Mouse (Mus musculus): ENCODE measurements around the gene Prdm15. TPM values are rescaled to one million over a fixed set of nuclear protein-coding genes. Genes with fewer than 3 reads are reported as not detected.

Gene Prdm15
- polyA plus RNA-seq, 1 experiment = 5.6 TPM

GRCm38 (mm10) chr16:97817414-97817813 is 34.2 kb downstream of the Prdm15 start:
- no peak for DNase-seq
- Histone ChIP-seq H3K4me3 (ENCODE audit: insufficient read depth, low read depth, low read length) (no peak overlapping the region), H3K36me3 (ENCODE audit: control insufficient read depth, insufficient read depth, low read length) (no peaks in the 10 kb centered on the region), H3K4me1 (ENCODE audit: control insufficient read depth, insufficient read depth, low read length) (no peaks in the 10 kb centered on the region), H3K27me3 (replicated peaks; ENCODE audit: control insufficient read depth, insufficient read depth, low read length) (no peaks in the 10 kb centered on the region), H3K27ac (ENCODE audit: insufficient read depth, low read depth, low read length) (no peak overlapping the region)
- WGBS = 61% methylated on average over 1 of the region's 1 CpGs
- TF ChIP-seq POLR2A (IDR thresholded peaks at IDR 0.05; ENCODE audit: low read depth, low read length) (no peak), CTCF (conservative IDR thresholded peaks at IDR 0.05; ENCODE audit: insufficient read depth, insufficient read length, low read depth, low read length) (no peak)

GRCm38 (mm10) chr16:97815269-97815668 is 36.4 kb downstream of the Prdm15 start:
- Histone ChIP-seq H3K4me1 (ENCODE audit: control insufficient read depth, insufficient read depth, low read length) (no peaks in the 10 kb centered on the region), H3K4me3 (ENCODE audit: insufficient read depth, low read depth, low read length) (no peak overlapping the region), H3K27me3 (replicated peaks; ENCODE audit: control insufficient read depth, insufficient read depth, low read length) (no peaks in the 10 kb centered on the region), H3K27ac (ENCODE audit: insufficient read depth, low read depth, low read length) (no peak overlapping the region), H3K36me3 (ENCODE audit: control insufficient read depth, insufficient read depth, low read length) (no peaks in the 10 kb centered on the region)
- DNase-seq = peak; percentile 17
- WGBS = 84% methylated on average over 5 of the region's 5 CpGs
- TF ChIP-seq POLR2A (IDR thresholded peaks at IDR 0.05; ENCODE audit: low read depth, low read length) (no peak), CTCF (conservative IDR thresholded peaks at IDR 0.05; ENCODE audit: insufficient read depth, insufficient read length, low read depth, low read length) (no peak)

GRCm38 (mm10) chr16:97814060-97814459 is 37.6 kb downstream of the Prdm15 start:
- no peaks in the 10 kb centered on the region for H3K27me3 ChIP-seq (replicated peaks; ENCODE audit: control insufficient read depth, insufficient read depth, low read length)
- DNase-seq = no peak
- H3K4me3 ChIP-seq (ENCODE audit: insufficient read depth, low read depth, low read length) = no peak overlapping the region
- H3K4me1 ChIP-seq (ENCODE audit: control insufficient read depth, insufficient read depth, low read length) = no peaks in the 10 kb centered on the region
- 98% methylated on average over 2 of the region's 2 CpGs for WGBS
- no peak overlapping the region for H3K27ac ChIP-seq (ENCODE audit: insufficient read depth, low read depth, low read length)
- TF ChIP-seq CTCF (conservative IDR thresholded peaks at IDR 0.05; ENCODE audit: insufficient read depth, insufficient read length, low read depth, low read length) = no peak
- TF ChIP-seq POLR2A (IDR thresholded peaks at IDR 0.05; ENCODE audit: low read depth, low read length) = no peak
- no peaks in the 10 kb centered on the region for H3K36me3 ChIP-seq (ENCODE audit: control insufficient read depth, insufficient read depth, low read length)

GRCm38 (mm10) chr16:97808881-97809280 is 42.8 kb downstream of the Prdm15 start:
- Histone ChIP-seq H3K4me1 (ENCODE audit: control insufficient read depth, insufficient read depth, low read length) (no peaks in the 10 kb centered on the region), H3K27ac (ENCODE audit: insufficient read depth, low read depth, low read length) (no peak overlapping the region), H3K36me3 (ENCODE audit: control insufficient read depth, insufficient read depth, low read length) (no peaks in the 10 kb centered on the region), H3K4me3 (ENCODE audit: insufficient read depth, low read depth, low read length) (no peak overlapping the region), H3K27me3 (replicated peaks; ENCODE audit: control insufficient read depth, insufficient read depth, low read length) (no peaks in the 10 kb centered on the region)
- TF ChIP-seq POLR2A (IDR thresholded peaks at IDR 0.05; ENCODE audit: low read depth, low read length) = no peak
- no peak for TF ChIP-seq CTCF (conservative IDR thresholded peaks at IDR 0.05; ENCODE audit: insufficient read depth, insufficient read length, low read depth, low read length)
- 96% methylated on average over 3 of the region's 3 CpGs for WGBS
- DNase-seq = no peak

GRCm38 (mm10) chr16:97805646-97806045 is 46.0 kb downstream of the Prdm15 start:
- 98% methylated on average over 3 of the region's 3 CpGs for WGBS
- TF ChIP-seq CTCF (conservative IDR thresholded peaks at IDR 0.05; ENCODE audit: insufficient read depth, insufficient read length, low read depth, low read length) (no peak), POLR2A (IDR thresholded peaks at IDR 0.05; ENCODE audit: low read depth, low read length) (no peak)
- Histone ChIP-seq H3K36me3 (ENCODE audit: control insufficient read depth, insufficient read depth, low read length) (no peaks in the 10 kb centered on the region; the same call in 1 of the 2 replicates), H3K27me3 (replicated peaks; ENCODE audit: control insufficient read depth, insufficient read depth, low read length) (no peaks in the 10 kb centered on the region), H3K4me1 (ENCODE audit: control insufficient read depth, insufficient read depth, low read length) (no peaks in the 10 kb centered on the region), H3K27ac (ENCODE audit: insufficient read depth, low read depth, low read length) (no peak overlapping the region), H3K4me3 (ENCODE audit: insufficient read depth, low read depth, low read length) (no peak overlapping the region)
- no peak for DNase-seq

GRCm38 (mm10) chr16:97804680-97805547 is 46.7 kb downstream of the Prdm15 start:
- no peak overlapping the region for H3K4me3 ChIP-seq (ENCODE audit: insufficient read depth, low read depth, low read length)
- TF ChIP-seq POLR2A (IDR thresholded peaks at IDR 0.05; ENCODE audit: low read depth, low read length) (no peak), CTCF (conservative IDR thresholded peaks at IDR 0.05; ENCODE audit: insufficient read depth, insufficient read length, low read depth, low read length) (peak; percentile 81)
- no peaks in the 10 kb centered on the region; the same call in 1 of the 2 replicates for H3K36me3 ChIP-seq (ENCODE audit: control insufficient read depth, insufficient read depth, low read length)
- no peak overlapping the region for H3K27ac ChIP-seq (ENCODE audit: insufficient read depth, low read depth, low read length)
- 71% methylated on average over 7 of the region's 7 CpGs for WGBS
- H3K27me3 ChIP-seq (replicated peaks; ENCODE audit: control insufficient read depth, insufficient read depth, low read length) = no peaks in the 10 kb centered on the region
- peak; percentile 86 for DNase-seq
- no peaks in the 10 kb centered on the region for H3K4me1 ChIP-seq (ENCODE audit: control insufficient read depth, insufficient read depth, low read length)

Data from kidney, adult 2 months (tissue).